Mouse (Mus musculus) cortical plate, adult 2 months (tissue): ENCODE results near the gene Lrrc28.

Experiments used
- CTCF ChIP-seq: fragments of 200-500 bp; IDR thresholded peaks from 2 replicates; pipeline ENCODE4 v1.5.1; 2011; ENCODE audit warnings: mild to moderate bottlenecking, control low read depth, low read length; ENCODE audit not compliant: insufficient read depth; ENCODE audit errors: extremely low read depth
- POLR2A ChIP-seq: fragments of 200-500 bp; IDR thresholded peaks from 2 replicates; pipeline ENCODE4 v1.6.1; 2011; ENCODE audit warnings: mild to moderate bottlenecking, low read length, control low read depth; ENCODE audit not compliant: insufficient read depth; ENCODE audit errors: extremely low read depth

GRCm38 (mm10) chr7:67586479-67586878 is 58.6 kb downstream of the Lrrc28 start:
- TF ChIP-seq POLR2A: no peak
- TF ChIP-seq CTCF: no peak
